Mouse (Mus musculus) v-Abl transformed pro-B cells (cell line): Measurements from ENCODE around the gene Lhfpl3.
"Not testable (repeated sequence)": the region's sequence is repeated elsewhere in the genome, so short reads cannot be mapped to it uniquely, and the experiment has no call there.

Source experiments
- in situ Hi-C, 2 experiments: fragments of 400-800 bp; cut with MboI; formaldehyde crosslinking; loops; one replicate each; pipeline ENCODE4 v1.15.1; 2025; ENCODE audit not compliant: unreplicated experiment in 2 of 2

Lhfpl3 gene

DNA sequence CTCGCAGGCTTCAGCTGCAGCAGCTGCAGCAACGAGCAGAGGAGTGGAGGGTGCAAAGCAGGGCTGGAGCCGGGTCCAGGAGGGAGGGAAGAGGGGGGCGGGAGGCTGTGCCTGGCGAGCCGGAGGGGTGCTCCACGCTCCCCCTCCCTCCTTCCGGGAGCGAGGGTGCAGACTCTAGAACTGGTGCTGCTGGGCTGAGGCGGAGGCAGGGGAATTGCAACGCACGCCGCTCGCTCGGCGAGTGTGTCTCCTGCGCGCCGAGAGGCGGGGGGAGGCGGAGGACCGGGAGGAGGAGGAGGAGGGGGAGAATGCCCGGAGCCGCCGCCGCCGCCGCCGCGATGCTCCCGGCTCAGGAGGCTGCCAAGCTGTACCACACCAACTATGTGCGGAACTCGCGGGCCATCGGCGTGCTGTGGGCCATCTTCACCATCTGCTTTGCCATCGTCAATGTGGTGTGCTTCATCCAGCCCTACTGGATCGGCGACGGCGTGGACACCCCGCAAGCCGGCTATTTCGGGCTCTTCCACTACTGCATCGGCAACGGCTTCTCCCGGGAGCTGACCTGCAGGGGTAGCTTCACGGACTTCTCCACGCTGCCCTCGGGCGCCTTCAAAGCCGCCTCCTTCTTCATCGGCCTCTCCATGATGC is at the start of gene Lhfpl3:
TSS of gene Lhfpl3 (plus strand) at position 175 of the 648 bp plus-strand sequence.
- in situ Hi-C loops = no loop called here

DNA sequence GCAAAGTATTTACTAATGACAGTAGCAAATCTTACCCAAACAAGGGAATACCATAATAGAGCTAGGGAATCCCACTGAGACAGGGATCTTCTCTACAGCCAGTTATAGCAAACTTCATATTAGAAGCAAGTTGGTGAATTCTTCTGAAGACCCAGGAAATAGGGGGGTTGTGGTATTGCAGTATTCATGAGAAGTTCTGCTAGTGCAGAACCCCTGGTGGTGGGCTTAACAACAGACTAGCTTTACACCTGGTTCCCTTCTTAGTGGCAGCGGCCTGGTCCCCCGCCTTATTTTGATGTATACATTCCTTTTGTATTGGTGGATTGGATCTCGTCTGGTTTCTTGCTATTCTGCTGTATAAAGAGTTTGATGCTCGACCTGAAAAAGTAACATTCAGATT is 39.6 kb upstream of the Lhfpl3 start:
- in situ Hi-C loops = not testable (repeated sequence)

DNA sequence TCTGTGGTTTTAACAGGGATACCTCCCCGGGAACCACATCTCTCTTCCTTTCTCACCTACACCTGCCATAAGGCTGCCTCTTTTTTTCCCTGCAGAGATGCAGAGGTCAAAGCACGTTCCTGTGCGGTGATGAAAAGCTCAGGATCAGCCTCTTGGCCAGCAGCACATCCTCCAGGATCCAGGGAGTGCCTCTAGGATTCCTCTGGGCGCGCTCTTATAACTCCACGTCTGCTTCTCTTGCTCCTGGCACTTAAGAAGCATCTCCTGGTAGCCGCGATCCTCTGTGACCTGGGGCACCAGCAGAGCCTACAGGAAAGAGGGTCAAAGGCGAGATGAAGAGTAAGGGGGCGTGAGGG is 352 bp upstream of the Lhfpl3 start:
- in situ Hi-C loops = no loop called here

DNA sequence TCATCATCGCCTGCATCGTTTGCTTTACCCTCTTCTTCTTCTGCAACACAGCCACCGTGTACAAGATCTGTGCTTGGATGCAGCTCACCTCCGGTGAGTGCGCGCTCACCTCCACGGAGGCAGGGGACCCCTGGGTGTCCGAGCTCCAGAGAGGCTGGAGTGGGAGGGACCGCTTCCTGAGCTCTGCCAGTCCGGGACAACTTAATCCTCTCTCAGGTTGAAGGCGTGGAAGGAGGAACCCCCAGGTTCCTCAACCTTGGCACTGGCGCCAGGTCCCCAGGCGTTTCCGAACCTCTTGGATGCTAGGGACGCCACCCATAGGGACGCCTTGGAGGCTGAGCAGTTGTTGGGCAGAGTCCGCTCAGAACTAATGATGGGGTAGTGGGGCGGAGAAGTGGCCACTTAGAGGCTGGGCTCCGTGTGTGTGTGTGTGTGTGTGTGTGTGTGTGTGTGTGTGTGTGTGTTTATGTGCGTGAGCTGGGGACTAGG is 718 bp downstream of the Lhfpl3 start:
- in situ Hi-C loops = no loop called here

DNA sequence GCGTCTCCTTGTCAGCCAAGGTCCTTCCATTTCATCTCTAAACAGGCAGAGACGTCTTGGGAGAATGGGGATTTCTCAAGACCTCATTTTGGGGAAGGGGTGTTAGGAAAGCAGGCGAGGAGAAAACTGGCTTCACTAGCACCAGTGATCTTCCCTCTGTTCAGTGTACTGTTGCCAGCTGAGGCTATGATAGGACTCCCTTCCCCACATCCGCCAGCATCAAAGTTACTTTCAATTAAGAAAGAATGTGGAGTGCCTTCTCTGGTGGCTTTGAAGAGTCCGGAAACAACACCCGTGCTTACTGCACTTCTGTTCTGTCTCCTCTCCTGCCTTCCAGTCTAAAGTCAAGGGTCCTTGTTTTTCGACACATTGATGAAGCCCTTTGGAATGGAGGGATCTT is 1.4 kb downstream of the Lhfpl3 start:
- in situ Hi-C loops = no loop called here

DNA sequence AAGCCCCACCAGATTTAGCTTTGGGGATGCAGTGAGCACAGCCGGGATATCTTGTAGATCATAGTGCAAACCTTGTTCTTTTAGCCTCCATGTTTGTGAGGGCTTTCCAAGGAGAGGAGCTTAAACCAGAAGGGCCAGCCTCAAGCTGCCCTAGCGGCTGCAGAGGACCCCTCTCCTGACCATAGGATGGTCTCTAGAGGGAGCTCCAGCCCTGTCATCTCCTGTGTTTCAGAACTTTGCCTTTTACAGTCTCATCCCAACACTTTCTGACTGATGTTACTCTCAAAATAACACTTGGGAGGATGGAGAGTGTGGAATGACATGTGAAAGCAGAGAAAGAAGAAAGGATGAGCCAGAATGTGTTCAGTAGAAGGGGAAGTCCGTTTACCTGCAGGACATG is 11.4 kb downstream of the Lhfpl3 start:
- in situ Hi-C loops = no loop called here

DNA sequence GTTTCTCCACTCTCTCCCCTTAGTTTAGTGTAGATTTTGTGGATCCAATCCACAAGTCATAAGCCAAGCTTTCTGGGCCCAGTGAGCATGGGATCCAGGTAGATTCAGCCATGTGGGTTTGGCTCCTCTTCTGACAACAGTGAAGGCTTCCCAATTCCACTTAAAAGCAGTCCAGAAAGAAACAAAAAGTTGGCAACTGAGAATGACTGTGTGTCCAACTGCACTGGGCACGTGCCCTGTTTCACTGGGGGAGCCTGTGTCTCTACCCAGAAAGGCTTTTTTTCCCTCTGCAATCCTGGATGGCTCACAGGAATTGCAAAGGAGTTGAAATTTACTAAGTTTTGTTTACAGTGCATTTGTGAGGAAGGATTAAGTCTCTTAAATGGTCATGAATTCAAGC is 24.9 kb downstream of the Lhfpl3 start:
- in situ Hi-C loops = no loop called here

DNA sequence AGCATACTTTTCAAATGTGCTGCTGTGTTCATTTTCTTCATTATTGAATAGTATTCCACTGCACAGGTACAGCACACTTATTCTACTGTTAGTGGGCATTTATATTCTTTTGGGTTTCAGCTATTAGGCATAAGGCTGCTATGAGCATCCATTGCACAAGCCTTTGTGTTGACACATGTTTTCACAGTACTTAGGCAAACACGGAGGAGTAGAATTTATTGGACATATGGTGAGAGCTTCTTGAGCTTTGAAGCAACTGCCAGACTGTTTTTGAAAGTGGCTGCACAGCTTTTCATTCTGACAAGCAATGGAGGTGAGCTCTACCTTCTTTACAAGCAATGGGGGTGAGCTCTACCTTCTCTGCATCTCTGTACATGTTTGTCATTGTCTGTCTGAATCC is 49.5 kb downstream of the Lhfpl3 start:
- in situ Hi-C loops = no loop called here

DNA sequence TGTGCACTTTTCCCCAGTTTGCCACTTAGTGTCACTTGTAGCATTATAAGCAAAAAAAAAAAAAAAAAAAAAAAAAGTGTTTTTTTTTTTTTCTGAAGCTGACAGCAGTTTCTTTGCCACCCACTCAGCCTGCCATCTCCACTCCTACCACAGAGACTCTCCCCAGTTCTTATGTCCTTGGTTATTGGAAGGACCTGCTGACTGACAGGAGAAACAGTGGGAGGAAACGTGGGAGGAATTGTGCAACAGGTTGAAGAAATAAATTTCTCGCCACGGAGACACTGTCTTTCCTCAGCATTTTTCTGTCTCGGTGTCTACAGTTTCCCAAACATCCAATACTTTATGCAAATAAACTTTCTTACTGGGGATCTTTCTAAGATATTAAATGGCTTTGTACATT is 67.6 kb downstream of the Lhfpl3 start:
- in situ Hi-C loops = no loop called here

DNA sequence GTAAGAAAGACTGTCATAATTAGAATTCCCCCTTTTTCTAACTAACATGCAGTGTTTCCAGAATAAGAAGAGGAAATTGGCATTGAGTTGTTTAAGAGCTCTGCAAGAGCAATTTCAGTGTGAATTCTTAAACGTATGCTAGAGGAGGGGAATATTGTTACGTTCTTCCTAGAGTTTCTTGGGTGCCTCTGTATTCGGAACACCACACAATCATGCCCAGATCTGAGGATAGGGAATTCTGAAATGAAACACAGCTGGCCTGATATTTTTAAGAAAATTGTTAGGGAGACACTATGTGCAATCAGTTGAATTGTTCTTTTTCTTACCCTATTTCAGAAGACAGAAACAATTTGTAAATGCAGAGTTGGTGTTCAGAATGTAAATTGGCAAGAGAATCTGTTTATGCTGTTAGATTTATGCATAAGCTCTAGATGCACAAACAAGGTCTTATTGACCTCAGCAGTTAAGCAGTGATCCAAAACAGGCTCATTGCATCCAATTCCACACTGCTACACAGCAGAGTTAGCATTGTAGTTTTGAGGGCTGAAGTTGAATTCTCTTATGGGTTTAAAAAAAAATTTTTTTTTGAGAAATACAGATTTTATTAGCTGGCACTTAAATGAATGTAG is 84.1 kb downstream of the Lhfpl3 start:
- in situ Hi-C loops = no loop called here

DNA sequence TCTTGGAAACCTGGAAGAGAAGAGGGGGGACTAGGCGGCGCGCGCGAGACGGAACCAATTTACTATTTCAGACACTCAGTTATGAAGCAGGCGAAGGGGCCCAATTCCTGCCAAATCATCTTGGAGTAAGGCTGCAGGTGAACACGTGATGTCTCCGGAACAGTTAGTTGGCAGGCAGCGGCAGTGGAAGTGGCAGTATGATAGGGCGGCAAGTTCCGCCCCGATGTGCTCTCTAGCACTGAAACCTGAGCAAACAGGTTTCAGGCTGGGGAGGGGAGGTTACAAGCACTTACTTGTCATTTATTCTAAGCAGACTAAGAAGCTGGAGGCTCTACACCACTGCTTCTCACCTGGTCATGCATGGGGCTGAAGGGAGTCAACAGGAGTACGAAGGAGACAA is 105.7 kb downstream of the Lhfpl3 start:
- in situ Hi-C loops = no loop called here

DNA sequence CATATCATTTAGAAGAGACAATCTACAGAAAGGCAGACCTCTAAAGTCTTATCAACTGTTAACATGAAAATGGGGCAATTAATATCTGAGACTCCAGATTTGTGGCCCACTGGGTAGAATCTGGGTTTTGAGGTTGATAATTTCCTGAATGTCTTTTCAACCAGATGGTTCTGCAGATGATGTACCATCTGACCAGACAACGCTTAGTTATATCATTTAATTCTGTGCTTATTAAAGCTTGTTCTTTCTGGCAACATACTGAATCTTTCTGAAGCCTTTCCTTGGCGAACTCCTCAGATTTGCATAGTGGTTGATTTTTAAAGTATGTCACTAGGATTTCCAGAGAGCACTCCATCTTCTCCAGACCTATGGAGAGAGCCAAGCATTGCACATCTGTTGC is 107.6 kb downstream of the Lhfpl3 start:
- in situ Hi-C loops = no loop called here

DNA sequence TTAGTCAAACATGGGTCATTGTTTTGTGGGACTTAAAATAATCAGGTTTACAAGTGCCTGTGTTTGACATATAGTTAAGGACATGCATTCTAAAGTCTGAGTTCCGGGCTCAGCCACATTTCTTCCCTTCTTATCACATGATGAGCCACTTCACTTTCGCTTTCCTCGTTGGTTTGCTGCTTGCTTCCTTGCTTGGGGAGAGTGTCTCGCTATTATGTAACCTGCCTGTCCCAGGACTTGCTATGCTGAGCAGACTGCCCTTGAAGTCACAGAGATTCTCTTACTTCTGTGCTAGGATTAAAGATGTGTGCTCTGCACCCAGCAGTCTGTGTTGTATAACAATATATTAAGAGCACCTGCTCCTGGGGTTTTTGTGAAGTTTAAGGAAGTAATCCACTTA is 110.6 kb downstream of the Lhfpl3 start:
- in situ Hi-C loops = no loop called here

DNA sequence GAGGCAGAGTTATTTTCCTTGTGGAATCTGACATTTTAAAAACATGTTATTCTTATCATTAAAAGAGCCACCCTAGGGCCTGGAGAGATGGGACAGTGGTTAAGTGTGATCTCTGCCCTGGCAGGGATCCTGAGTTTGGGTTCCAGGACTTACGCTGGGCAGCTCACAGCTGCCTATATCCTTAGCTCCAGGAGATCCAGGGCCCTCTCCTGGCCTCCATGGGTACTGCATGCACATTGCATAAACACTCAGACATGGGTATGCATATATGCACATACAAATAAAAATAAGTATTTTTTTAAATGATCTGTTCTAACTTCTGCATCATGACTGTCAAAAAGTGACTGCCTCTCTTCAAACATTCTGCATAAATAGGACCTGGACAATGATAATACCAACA is 115.5 kb downstream of the Lhfpl3 start:
- in situ Hi-C loops = no loop called here

DNA sequence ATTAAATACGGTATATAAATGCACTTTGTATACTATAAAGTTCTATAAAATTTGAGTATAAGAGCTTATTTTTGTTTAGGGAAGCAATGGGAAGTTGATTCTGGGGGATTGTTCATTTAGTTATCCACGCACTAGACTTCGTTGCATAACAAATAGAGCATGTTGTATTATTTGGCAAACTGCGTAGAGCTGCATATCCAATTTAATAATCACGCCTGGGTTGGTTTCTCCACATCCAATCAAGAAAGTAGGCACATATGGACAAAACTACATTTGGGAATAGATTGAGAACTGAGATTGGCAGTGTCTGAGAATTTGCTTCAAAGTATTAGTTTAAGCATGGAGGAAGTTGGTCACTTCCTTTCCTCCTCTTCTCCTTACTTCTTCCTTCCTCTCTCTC is 123.2 kb downstream of the Lhfpl3 start:
- in situ Hi-C loops = no loop called here

DNA sequence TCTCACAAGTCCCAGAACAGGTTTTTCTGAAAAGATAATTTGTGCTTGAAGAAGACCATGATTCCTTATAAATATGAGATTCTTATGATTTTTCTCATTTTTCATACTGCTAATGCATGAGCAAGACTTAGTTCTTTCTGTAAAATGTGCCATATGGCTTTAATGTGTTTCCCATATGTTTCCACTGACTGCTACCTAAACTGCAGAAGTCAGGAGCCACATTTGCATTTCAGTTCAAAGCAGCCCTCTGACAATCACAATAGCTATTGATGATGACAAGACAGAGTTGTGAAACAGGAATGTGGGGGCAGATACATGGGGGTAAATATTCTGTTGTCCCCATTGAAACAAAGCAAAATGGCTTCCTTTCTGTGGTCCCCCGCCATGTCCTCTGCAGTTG is 126.6 kb downstream of the Lhfpl3 start:
- in situ Hi-C loops = no loop called here

DNA sequence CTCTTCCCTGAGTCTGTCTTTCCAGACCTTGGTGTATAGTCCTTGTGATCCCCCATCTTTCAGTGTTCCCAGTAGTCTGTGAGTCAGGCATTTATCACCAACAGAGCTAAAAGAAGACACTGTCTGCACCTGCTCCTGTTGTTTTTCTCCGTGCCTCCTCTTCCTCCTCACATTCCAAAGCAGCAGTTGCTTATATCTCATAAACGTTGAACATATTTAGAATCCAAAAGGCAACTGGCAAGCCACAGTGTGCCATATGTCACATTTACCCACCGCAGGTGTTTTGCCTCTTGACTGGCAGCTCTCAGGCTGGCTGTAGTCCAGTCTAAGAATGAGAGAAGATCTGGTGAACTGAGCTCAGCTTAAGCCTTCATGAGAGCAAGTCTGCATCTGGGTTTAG is 142.5 kb downstream of the Lhfpl3 start:
- in situ Hi-C loops = no loop called here

DNA sequence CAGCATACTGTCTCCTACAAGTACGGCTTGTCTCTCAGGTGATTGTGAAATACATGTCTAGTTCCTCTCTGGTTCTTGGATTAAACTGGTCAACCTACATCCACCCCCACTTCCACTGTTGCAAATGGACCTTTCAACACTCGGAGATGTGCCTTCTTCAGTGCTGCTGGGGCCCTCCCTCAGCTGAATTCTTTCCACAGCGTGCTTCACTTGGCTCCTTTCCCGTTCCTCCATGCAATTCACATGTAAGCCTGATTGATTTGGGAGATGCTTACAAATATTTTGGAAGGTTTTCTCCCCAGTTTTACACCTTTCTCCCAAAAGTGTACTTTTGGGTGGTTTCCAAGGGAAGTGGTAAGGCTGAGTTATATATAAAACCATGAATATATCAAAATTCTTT is 143.6 kb downstream of the Lhfpl3 start:
- in situ Hi-C loops = no loop called here

DNA sequence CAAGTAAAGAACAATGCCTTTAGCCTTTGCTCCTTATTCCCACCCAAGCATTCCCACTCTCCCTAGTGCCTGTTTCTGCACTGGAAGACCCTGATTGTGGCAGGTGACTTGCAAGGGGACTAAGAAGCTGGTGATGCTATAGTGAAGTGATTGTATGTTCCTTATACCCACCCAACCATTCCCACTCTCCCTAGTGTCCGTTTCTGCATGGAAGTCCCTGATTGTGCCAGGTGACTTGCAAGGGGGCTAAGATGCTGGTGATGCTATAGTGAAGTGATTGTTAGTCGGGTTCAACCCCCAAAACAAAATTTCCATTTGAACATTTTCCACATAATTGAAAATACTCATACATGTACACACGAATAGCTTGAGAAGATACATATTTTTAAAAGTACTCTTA is 151.4 kb downstream of the Lhfpl3 start:
- in situ Hi-C loops = no loop called here

DNA sequence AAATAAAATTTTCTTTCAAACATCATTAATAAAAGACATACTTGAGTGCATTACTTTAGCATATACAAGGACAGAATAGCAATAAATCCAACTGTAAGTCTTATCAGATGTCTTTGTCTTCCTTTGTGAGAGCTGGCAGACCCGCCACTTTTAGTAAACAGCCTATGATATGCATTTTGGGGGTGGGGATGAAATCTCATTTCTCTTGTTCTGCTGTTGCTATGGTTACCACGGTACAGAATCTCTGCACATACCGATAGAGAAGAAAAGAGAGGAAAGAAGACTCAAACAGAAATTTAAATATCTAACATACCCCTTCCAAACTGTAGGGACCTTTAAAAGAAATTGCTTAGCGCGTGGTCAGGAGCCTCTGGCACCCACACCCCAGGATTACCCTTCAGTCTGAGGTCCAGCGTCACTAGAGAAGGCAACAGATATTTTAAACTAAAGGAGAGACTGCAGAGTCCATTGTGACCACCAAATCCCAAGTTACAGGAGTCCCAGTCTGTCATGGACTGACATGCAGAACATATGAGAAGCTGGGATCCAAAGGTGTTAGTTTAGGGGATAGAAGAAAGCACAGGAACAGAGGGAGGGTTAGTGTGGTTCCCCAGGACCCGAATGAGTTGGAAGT is 151.9 kb downstream of the Lhfpl3 start:
- in situ Hi-C loops = no loop called here

DNA sequence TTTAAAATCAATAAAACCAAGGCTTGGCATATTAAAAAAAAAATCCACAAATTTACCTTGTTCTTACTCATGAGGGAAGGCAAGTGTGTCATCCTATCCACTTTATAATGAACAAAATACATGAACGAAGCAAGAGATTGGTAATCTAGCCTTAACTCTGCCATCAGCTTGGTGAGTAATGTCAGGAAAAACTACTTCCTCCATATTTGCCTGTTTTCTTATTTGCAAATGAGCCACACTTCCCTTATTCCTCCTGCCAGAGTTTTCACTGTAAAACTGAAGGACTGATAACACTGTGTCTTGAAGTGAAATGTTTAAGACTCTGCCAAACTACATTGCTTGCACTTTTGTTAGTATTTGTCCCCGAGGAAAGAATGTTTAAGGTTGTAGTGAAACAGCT is 152.7 kb downstream of the Lhfpl3 start:
- in situ Hi-C loops = no loop called here

DNA sequence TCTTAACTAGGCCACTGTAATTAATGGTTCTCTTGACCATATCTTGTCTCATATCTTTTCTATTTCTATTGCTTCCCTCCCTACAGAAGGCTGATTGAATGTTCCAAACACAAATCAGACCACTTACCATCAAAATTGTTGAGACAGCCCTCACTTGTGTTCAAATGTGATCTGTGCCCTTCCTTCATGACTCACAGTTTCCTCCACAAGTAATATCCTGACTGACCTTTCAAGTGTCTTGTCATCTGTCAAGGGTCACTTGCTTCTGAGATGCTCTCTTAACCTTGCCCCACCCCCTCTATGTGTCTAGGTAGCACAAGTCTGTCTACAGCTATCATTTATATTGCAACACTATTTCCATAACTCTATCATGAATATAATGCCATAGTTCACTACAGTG is 154.1 kb downstream of the Lhfpl3 start:
- in situ Hi-C loops = no loop called here
